Mouse (Mus musculus): ENCODE measurements around the gene Ak9. TPM values are rescaled to one million over a fixed set of nuclear protein-coding genes. Genes with fewer than 3 reads are reported as not detected.
A peak's percentile ranks its signal among the peaks of the same experiment; 100 is the strongest.

The Ak9 gene
- polyA plus RNA-seq, 1 experiment from 2014 or later, result not detected

DNA sequence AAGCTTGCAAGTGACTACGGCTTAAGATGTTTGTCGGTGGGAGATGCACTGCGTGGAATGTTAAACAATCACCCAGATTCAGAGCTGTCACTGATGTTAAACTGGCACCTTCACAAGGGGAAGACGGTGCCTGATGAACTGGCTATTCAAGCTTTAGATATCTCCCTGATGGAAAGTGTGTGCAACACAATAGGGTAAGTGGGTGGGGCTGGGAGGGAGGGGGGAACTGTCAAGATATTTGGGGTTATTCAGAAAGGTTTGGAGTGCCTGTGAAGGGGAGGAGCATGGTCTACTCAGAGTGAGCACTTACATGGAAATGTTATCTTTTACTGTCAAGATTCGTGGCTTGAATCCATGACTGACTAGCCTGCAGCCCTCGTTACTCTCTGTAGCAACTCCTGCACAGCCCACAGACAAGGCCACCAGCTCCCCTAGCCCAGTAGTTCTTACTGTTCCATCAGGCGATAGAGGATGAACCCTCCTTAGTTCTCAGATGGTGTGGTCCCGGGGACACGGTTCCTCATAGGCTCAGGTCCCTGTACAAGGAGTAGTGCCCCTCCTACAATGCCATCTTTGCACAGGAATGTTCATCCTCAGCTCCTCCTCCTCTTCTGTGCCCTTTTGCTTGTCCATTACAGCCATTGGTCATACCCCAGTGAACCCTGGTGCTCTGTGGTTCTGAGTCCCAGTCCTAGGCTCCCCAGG, 116.9 kb downstream of the Ak9 start:
- Histone ChIP-seq H3K4me2 (no peak overlapping the region), H3K27me3 (replicated peaks; ENCODE audit: control insufficient read depth, insufficient read depth, low read length) (no peaks in the 10 kb centered on the region), H3K36me3 (ENCODE audit: control insufficient read depth, insufficient read depth, low read length) (no peaks in the 10 kb centered on the region), H3K27ac (ENCODE audit: low read depth, low read length) (no peak overlapping the region), H3K4me1 (replicated peaks; ENCODE audit: control insufficient read depth, insufficient read depth, low read length) (no peaks in the 10 kb centered on the region), H3K9ac (ENCODE audit: low read depth, low read length) (no peak overlapping the region), H3K9me3 (ENCODE audit: control insufficient read depth, low read length) (no peaks in the 10 kb centered on the region), H3K4me3 (ENCODE audit: low read depth, low read length) (no peak overlapping the region)
- DNase-seq (ENCODE audit: low spot score) (no peak), ATAC-seq (replicated peaks; ENCODE audit: low FRiP score) (no peak)
- WGBS, result 63% methylated on average over 9 of the region's 9 CpGs

- H3K36me3 ChIP-seq (ENCODE audit: control insufficient read depth, insufficient read depth, low read length), result no peaks in the 10 kb centered on the region
- 85% methylated on average over 2 of the region's 2 CpGs for WGBS
- ATAC-seq (replicated peaks; ENCODE audit: low FRiP score), result no peak
- H3K27me3 ChIP-seq (replicated peaks; ENCODE audit: control insufficient read depth, insufficient read depth, low read length), result no peaks in the 10 kb centered on the region
- no peak overlapping the region for H3K9ac ChIP-seq (ENCODE audit: low read depth, low read length)
- H3K4me2 ChIP-seq, result no peak overlapping the region
- no peak for DNase-seq (ENCODE audit: low spot score)
- no peak overlapping the region for H3K27ac ChIP-seq (ENCODE audit: low read depth, low read length)
- H3K9me3 ChIP-seq (ENCODE audit: control insufficient read depth, low read length), result no peaks in the 10 kb centered on the region
- H3K4me3 ChIP-seq (ENCODE audit: low read depth, low read length), result no peak overlapping the region
- H3K4me1 ChIP-seq (replicated peaks; ENCODE audit: control insufficient read depth, insufficient read depth, low read length), result no peaks in the 10 kb centered on the region
Measured at GRCm38 (mm10) chr10:41423681-41424080, 119.9 kb downstream of the Ak9 start.

- H3K4me2 ChIP-seq, result no peak overlapping the region
- 55% methylated on average over 6 of the region's 6 CpGs for WGBS
- ATAC-seq (replicated peaks; ENCODE audit: low FRiP score) (no peak), DNase-seq (ENCODE audit: low spot score) (no peak)
- no peaks in the 10 kb centered on the region for H3K36me3 ChIP-seq (ENCODE audit: control insufficient read depth, insufficient read depth, low read length)
- no peak overlapping the region for H3K9ac ChIP-seq (ENCODE audit: low read depth, low read length)
- no peaks in the 10 kb centered on the region for H3K9me3 ChIP-seq (ENCODE audit: control insufficient read depth, low read length)
- no peaks in the 10 kb centered on the region for H3K4me1 ChIP-seq (replicated peaks; ENCODE audit: control insufficient read depth, insufficient read depth, low read length)
- no peak overlapping the region for H3K27ac ChIP-seq (ENCODE audit: low read depth, low read length)
- no peak overlapping the region for H3K4me3 ChIP-seq (ENCODE audit: low read depth, low read length)
- H3K27me3 ChIP-seq (replicated peaks; ENCODE audit: control insufficient read depth, insufficient read depth, low read length), result no peaks in the 10 kb centered on the region
Measured at GRCm38 (mm10) chr10:41426368-41426767, 122.6 kb downstream of the Ak9 start.

DNA sequence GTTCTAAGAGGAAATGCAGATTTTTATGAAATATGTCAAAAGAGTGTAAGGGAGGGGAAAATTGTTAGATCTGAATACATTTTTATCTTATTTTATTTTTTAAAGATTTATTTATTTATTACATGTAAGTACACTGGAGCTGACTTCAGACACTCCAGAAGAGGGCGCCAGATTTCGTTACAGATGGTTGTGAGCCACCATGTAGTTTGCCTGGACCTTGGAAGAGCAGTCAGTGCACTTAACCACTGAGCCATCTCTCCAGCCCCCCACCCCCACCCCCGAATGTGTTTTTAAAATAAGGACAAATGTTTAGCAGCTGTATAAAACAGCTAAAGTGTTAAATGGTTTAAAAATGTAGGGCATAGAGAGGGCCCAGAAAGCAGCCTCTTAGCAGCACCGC, 130.8 kb downstream of the Ak9 start:
- H3K4me3 ChIP-seq (ENCODE audit: low read depth, low read length), result no peak overlapping the region
- no peak overlapping the region for H3K27ac ChIP-seq (ENCODE audit: low read depth, low read length)
- DNase-seq (ENCODE audit: low spot score) (no peak), ATAC-seq (replicated peaks; ENCODE audit: low FRiP score) (no peak)
- 26% methylated on average over 4 of the region's 4 CpGs for WGBS
- no peaks in the 10 kb centered on the region for H3K27me3 ChIP-seq (replicated peaks; ENCODE audit: control insufficient read depth, insufficient read depth, low read length)
- H3K4me1 ChIP-seq (replicated peaks; ENCODE audit: control insufficient read depth, insufficient read depth, low read length), result no peaks in the 10 kb centered on the region
- H3K4me2 ChIP-seq, result no peak overlapping the region
- H3K36me3 ChIP-seq (ENCODE audit: control insufficient read depth, insufficient read depth, low read length), result no peaks in the 10 kb centered on the region
- H3K9me3 ChIP-seq (ENCODE audit: control insufficient read depth, low read length), result no peaks in the 10 kb centered on the region
- H3K9ac ChIP-seq (ENCODE audit: low read depth, low read length), result no peak overlapping the region

- DNase-seq (ENCODE audit: low spot score), result no peak
- no peak for ATAC-seq (replicated peaks; ENCODE audit: low FRiP score)
- no peaks in the 10 kb centered on the region for H3K4me1 ChIP-seq (replicated peaks; ENCODE audit: control insufficient read depth, insufficient read depth, low read length)
Measured at GRCm38 (mm10) chr10:41435141-41435540, 131.4 kb downstream of the Ak9 start.

GRCm38 (mm10) chr10:41448216-41448615, 144.4 kb downstream of the Ak9 start:
- no peaks in the 10 kb centered on the region for H3K27me3 ChIP-seq (replicated peaks; ENCODE audit: control insufficient read depth, insufficient read depth, low read length)
- H3K4me3 ChIP-seq (ENCODE audit: low read depth, low read length), result no peak overlapping the region
- ATAC-seq (replicated peaks; ENCODE audit: low FRiP score), result no peak
- H3K4me1 ChIP-seq (replicated peaks; ENCODE audit: control insufficient read depth, insufficient read depth, low read length), result peaks cover 19% of the 10 kb centered on the region
- whole genome bisulfite sequencing, result 50% methylated on average over 1 of the region's 1 CpGs
- DNase-seq (ENCODE audit: low spot score), result no peak
- peaks cover 10% of the 10 kb centered on the region; the same call in 1 of the 2 replicates for H3K36me3 ChIP-seq (ENCODE audit: control insufficient read depth, insufficient read depth, low read length)
- H3K4me2 ChIP-seq, result no peak overlapping the region
- no peaks in the 10 kb centered on the region for H3K9me3 ChIP-seq (ENCODE audit: control insufficient read depth, low read length)
- no peak overlapping the region for H3K27ac ChIP-seq (ENCODE audit: low read depth, low read length)
- H3K9ac ChIP-seq (ENCODE audit: low read depth, low read length), result no peak overlapping the region

More at GRCm38 (mm10) chr10:41435141-41435540, 131.4 kb downstream of the Ak9 start:
- Histone ChIP-seq H3K9me3 (ENCODE audit: control insufficient read depth, low read length) (no peaks in the 10 kb centered on the region), H3K27me3 (replicated peaks; ENCODE audit: control insufficient read depth, insufficient read depth, low read length) (no peaks in the 10 kb centered on the region), H3K36me3 (ENCODE audit: control insufficient read depth, insufficient read depth, low read length) (no peaks in the 10 kb centered on the region), H3K4me2 (no peak overlapping the region), H3K27ac (ENCODE audit: low read depth, low read length) (no peak overlapping the region), H3K4me3 (ENCODE audit: low read depth, low read length) (no peak overlapping the region), H3K9ac (ENCODE audit: low read depth, low read length) (no peak overlapping the region)
- 33% methylated on average over 3 of the region's 3 CpGs for WGBS

GRCm38 (mm10) chr10:41449684-41450083, 145.9 kb downstream of the Ak9 start:
- DNase-seq (ENCODE audit: low spot score) (no peak), ATAC-seq (replicated peaks; ENCODE audit: low FRiP score) (peak; percentile 42)
- Histone ChIP-seq H3K9ac (ENCODE audit: low read depth, low read length) (peak overlapping the region; percentile 79), H3K4me3 (ENCODE audit: low read depth, low read length) (peak overlapping the region; percentile 82), H3K9me3 (ENCODE audit: control insufficient read depth, low read length) (no peaks in the 10 kb centered on the region), H3K4me1 (replicated peaks; ENCODE audit: control insufficient read depth, insufficient read depth, low read length) (peaks cover 19% of the 10 kb centered on the region), H3K27ac (ENCODE audit: low read depth, low read length) (peak overlapping the region; percentile 62), H3K4me2 (peak overlapping the region; percentile 71), H3K36me3 (ENCODE audit: control insufficient read depth, insufficient read depth, low read length) (peaks cover 10% of the 10 kb centered on the region; the same call in 1 of the 2 replicates), H3K27me3 (replicated peaks; ENCODE audit: control insufficient read depth, insufficient read depth, low read length) (no peaks in the 10 kb centered on the region)
- 17% methylated on average over 14 of the region's 14 CpGs for WGBS

- under 1% methylated on average over 49 of the region's 49 CpGs for WGBS
- H3K4me3 ChIP-seq (ENCODE audit: low read depth, low read length), result peak within 1 kb of the TSS; percentile 82
- peak within 1 kb of the TSS; percentile 62 for H3K27ac ChIP-seq (ENCODE audit: low read depth, low read length)
- peak within 1 kb of the TSS; percentile 79 for H3K9ac ChIP-seq (ENCODE audit: low read depth, low read length)
- H3K36me3 ChIP-seq (ENCODE audit: control insufficient read depth, insufficient read depth, low read length), result peaks cover 12% of the 10 kb centered on the region; the same call in 1 of the 2 replicates
- DNase-seq (ENCODE audit: low spot score) (peak; percentile 98), ATAC-seq (replicated peaks; ENCODE audit: low FRiP score) (peak; percentile 95)
- peak within 1 kb of the TSS; percentile 71 for H3K4me2 ChIP-seq
- H3K27me3 ChIP-seq (replicated peaks; ENCODE audit: control insufficient read depth, insufficient read depth, low read length), result no peaks in the 10 kb centered on the region
- peaks cover 19% of the 10 kb centered on the region for H3K4me1 ChIP-seq (replicated peaks; ENCODE audit: control insufficient read depth, insufficient read depth, low read length)
- H3K9me3 ChIP-seq (ENCODE audit: control insufficient read depth, low read length), result no peaks in the 10 kb centered on the region
Measured at GRCm38 (mm10) chr10:41450137-41450670, 146.4 kb downstream of the Ak9 start, which contains the start of gene Zbtb24. Zbtb24 (plus strand) TSS chr10:41450383.

Data from liver, embryonic 11.5 days (tissue).